Mouse (Mus musculus): ENCODE measurements around the gene Jmjd7. TPM values are rescaled to one million over a fixed set of nuclear protein-coding genes. Genes with fewer than 3 reads are reported as not detected.
A peak's percentile ranks its signal among the peaks of the same experiment; 100 is the strongest.

Jmjd7 gene
- polyA plus RNA-seq, 1 experiment: 10.6 TPM

GRCm38 (mm10) chr2:120030380-120030779, 3.1 kb downstream of the Jmjd7 start:
- TF ChIP-seq CTCF (IDR thresholded peaks at IDR 0.05; ENCODE audit: insufficient read depth, low read length) (no peak), POLR2A (IDR thresholded peaks at IDR 0.05; ENCODE audit: borderline replicate concordance, extremely low read depth, low read depth, low read length) (no peak)
- Histone ChIP-seq H3K4me3 (replicated peaks; ENCODE audit: extremely low read depth, low read depth, low read length) (no peak overlapping the region), H3K4me1 (ENCODE audit: control insufficient read depth, insufficient read depth, low read length) (peaks cover 8% of the 10 kb centered on the region)
- DNase-seq: no peak
- WGBS: 77% methylated on average over 8 of the region's 8 CpGs

GRCm38 (mm10) chr2:120032726-120033467, 5.6 kb downstream of the Jmjd7 start, which contains the start of gene Pla2g4b:
Gene Pla2g4b, plus strand, starts transcription at chr2:120033417.
- 67% methylated on average over 12 of the region's 12 CpGs for WGBS
- TF ChIP-seq POLR2A (IDR thresholded peaks at IDR 0.05; ENCODE audit: borderline replicate concordance, extremely low read depth, low read depth, low read length): no peak
- no peak within 1 kb of the TSS for H3K4me3 ChIP-seq (replicated peaks; ENCODE audit: extremely low read depth, low read depth, low read length)

GRCm38 (mm10) chr2:120033726-120034125, 6.4 kb downstream of the Jmjd7 start:
- TF ChIP-seq POLR2A (IDR thresholded peaks at IDR 0.05; ENCODE audit: borderline replicate concordance, extremely low read depth, low read depth, low read length): no peak
- TF ChIP-seq CTCF (IDR thresholded peaks at IDR 0.05; ENCODE audit: insufficient read depth, low read length): no peak
- H3K4me1 ChIP-seq (ENCODE audit: control insufficient read depth, insufficient read depth, low read length): no peaks in the 10 kb centered on the region; the same call in 1 of the 2 replicates
- no peak for DNase-seq
- WGBS: 48% methylated on average over 5 of the region's 5 CpGs
- no peak overlapping the region for H3K4me3 ChIP-seq (replicated peaks; ENCODE audit: extremely low read depth, low read depth, low read length)

More at GRCm38 (mm10) chr2:120032726-120033467, 5.6 kb downstream of the Jmjd7 start, which contains the start of gene Pla2g4b:
- H3K4me1 ChIP-seq (ENCODE audit: control insufficient read depth, insufficient read depth, low read length): peaks cover 5% of the 10 kb centered on the region
- no peak for DNase-seq

- no peak for DNase-seq
- WGBS: 79% methylated on average over 9 of the region's 9 CpGs
- H3K4me1 ChIP-seq (ENCODE audit: control insufficient read depth, insufficient read depth, low read length): no peaks in the 10 kb centered on the region; the same call in 1 of the 2 replicates
- H3K4me3 ChIP-seq (replicated peaks; ENCODE audit: extremely low read depth, low read depth, low read length): no peak overlapping the region
- no peak for TF ChIP-seq POLR2A (IDR thresholded peaks at IDR 0.05; ENCODE audit: borderline replicate concordance, extremely low read depth, low read depth, low read length)
- no peak for TF ChIP-seq CTCF (IDR thresholded peaks at IDR 0.05; ENCODE audit: insufficient read depth, low read length)
Measured at GRCm38 (mm10) chr2:120037744-120038143, 10.5 kb downstream of the Jmjd7 start.

GRCm38 (mm10) chr2:120040991-120041390, 13.7 kb downstream of the Jmjd7 start:
- Histone ChIP-seq H3K4me1 (ENCODE audit: control insufficient read depth, insufficient read depth, low read length) (no peaks in the 10 kb centered on the region), H3K4me3 (replicated peaks; ENCODE audit: extremely low read depth, low read depth, low read length) (no peak overlapping the region)
- 89% methylated on average over 5 of the region's 5 CpGs for WGBS
- DNase-seq: no peak
- TF ChIP-seq POLR2A (IDR thresholded peaks at IDR 0.05; ENCODE audit: borderline replicate concordance, extremely low read depth, low read depth, low read length): no peak
- TF ChIP-seq CTCF (IDR thresholded peaks at IDR 0.05; ENCODE audit: insufficient read depth, low read length): no peak

- WGBS: 44% methylated on average over 4 of the region's 4 CpGs
- DNase-seq: peak; percentile 21
- Histone ChIP-seq H3K4me1 (ENCODE audit: control insufficient read depth, insufficient read depth, low read length) (no peaks in the 10 kb centered on the region), H3K4me3 (replicated peaks; ENCODE audit: extremely low read depth, low read depth, low read length) (no peak overlapping the region)
- no peak for TF ChIP-seq POLR2A (IDR thresholded peaks at IDR 0.05; ENCODE audit: borderline replicate concordance, extremely low read depth, low read depth, low read length)
- no peak for TF ChIP-seq CTCF (IDR thresholded peaks at IDR 0.05; ENCODE audit: insufficient read depth, low read length)
Measured at GRCm38 (mm10) chr2:120044101-120044603, 16.9 kb downstream of the Jmjd7 start.

GRCm38 (mm10) chr2:120044676-120045075, 17.4 kb downstream of the Jmjd7 start:
- Histone ChIP-seq H3K4me1 (ENCODE audit: control insufficient read depth, insufficient read depth, low read length) (no peaks in the 10 kb centered on the region), H3K4me3 (replicated peaks; ENCODE audit: extremely low read depth, low read depth, low read length) (no peak overlapping the region)
- TF ChIP-seq CTCF (IDR thresholded peaks at IDR 0.05; ENCODE audit: insufficient read depth, low read length): no peak
- TF ChIP-seq POLR2A (IDR thresholded peaks at IDR 0.05; ENCODE audit: borderline replicate concordance, extremely low read depth, low read depth, low read length): no peak
- no peak for DNase-seq
- WGBS: 73% methylated on average over 3 of the region's 3 CpGs

GRCm38 (mm10) chr2:120046486-120047310, 19.4 kb downstream of the Jmjd7 start:
- WGBS: 67% methylated on average over 14 of the region's 14 CpGs
- DNase-seq: no peak
- TF ChIP-seq POLR2A (IDR thresholded peaks at IDR 0.05; ENCODE audit: borderline replicate concordance, extremely low read depth, low read depth, low read length) (no peak), CTCF (IDR thresholded peaks at IDR 0.05; ENCODE audit: insufficient read depth, low read length) (no peak)
- no peaks in the 10 kb centered on the region for H3K4me1 ChIP-seq (ENCODE audit: control insufficient read depth, insufficient read depth, low read length)
- no peak overlapping the region for H3K4me3 ChIP-seq (replicated peaks; ENCODE audit: extremely low read depth, low read depth, low read length)

- WGBS: 86% methylated on average over 9 of the region's 9 CpGs
- Histone ChIP-seq H3K4me1 (ENCODE audit: control insufficient read depth, insufficient read depth, low read length) (no peaks in the 10 kb centered on the region), H3K4me3 (replicated peaks; ENCODE audit: extremely low read depth, low read depth, low read length) (no peak overlapping the region)
- no peak for TF ChIP-seq POLR2A (IDR thresholded peaks at IDR 0.05; ENCODE audit: borderline replicate concordance, extremely low read depth, low read depth, low read length)
- TF ChIP-seq CTCF (IDR thresholded peaks at IDR 0.05; ENCODE audit: insufficient read depth, low read length): no peak
- no peak for DNase-seq
Measured at GRCm38 (mm10) chr2:120048173-120048572, 20.9 kb downstream of the Jmjd7 start.
